Mouse (Mus musculus) heart, adult 9 months (tissue): Measurements from ENCODE around the gene Defa26.
"Not testable (repeated sequence)": the region's sequence is repeated elsewhere in the genome, so short reads cannot be mapped to it uniquely, and the experiment has no call there.

Experiments
- DNase-seq, 2 experiments: peaks; one replicate each; pipeline ENCODE4 v3.0.0; 2022; ENCODE audit warnings: low spot score in 2 of 2

The Defa26 gene

DNA sequence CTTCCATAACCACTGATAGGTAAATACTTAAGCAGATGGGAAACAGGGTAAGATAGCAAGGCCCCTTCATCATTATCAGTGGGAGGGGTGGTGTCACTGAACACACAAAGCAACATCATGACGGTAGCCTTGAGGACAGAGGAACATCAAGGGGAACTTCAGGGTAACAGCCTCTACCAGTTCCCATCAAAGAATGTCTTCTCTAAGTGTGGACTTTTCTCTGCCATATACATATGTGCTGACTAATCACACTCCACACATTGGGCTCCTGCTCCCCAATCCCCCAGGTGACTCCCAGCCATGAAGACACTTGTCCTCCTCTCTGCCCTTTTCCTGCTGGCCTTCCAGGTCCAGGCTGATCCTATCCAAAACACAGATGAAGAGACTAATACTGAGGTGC lies at the start of gene Defa26:
TSS of gene Defa26 (plus strand) at position 301 of the 400 bp plus-strand sequence.
- not testable (repeated sequence) for DNase-seq

DNA sequence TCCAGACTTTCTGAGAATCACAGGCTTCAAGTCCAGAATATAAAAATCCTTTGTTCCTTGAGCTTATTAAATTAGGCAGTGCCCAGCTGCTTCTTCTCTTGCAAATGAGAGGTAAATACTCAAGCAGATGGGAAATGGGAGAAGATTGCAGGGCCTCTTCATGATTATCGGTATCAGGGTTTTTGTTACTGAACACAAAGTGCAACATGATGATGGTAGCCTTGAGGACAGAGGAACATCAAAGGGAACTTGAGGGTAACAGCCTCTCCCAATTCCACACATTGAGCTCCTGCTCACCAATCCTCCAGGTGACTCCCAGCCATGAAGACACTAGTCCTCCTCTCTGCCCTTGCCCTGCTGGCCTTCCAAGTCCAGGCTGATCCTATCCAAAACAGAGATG lies 35.3 kb upstream of the Defa26 start, which contains the start of gene Defa28:
TSS of gene Defa28 (plus strand) at position 301 of the 400 bp plus-strand sequence.
- DNase-seq: not testable (repeated sequence)

DNA sequence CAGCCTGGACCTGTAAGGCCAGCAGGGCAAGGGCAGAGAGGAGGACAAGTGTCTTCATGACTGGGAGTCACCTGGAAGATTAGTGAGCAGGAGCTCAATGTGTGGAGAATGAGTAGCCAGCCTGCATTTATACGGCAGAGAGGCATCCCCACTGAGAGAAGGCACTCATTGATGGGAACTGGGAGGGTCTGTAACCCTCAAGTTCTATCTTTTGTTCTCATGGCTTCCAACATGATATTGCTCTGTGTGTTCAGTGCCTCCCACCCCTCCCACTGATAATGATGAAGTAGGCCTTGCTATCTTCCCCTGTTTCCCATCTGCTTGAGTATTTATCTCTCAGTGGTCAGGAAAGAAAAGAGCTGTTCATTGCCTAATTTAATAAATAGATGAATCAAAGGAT lies 23.6 kb upstream of the Defa26 start, which contains the start of gene Gm7861:
TSS of gene Gm7861 (minus strand) at position 101 of the 400 bp plus-strand sequence.
- not testable (repeated sequence) for DNase-seq

DNA sequence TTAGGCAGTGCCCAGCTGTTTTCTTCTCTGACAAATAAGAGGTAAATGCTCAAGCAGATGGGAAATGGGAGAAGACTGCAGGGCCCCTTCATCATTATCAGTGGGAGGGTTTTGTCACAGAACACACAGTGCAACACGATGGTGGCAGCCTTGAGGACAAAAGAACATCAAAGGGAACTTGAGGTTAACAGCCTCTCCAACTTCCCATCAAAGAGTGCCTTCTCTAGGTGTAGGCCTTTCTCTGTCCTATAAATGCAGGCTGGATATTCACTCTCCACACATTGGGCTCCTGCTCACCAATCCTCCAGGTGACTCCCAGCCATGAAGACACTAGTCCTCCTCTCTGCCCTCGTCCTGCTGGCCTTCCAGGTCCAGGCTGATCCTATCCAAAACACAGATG lies 37.5 kb downstream of the Defa26 start, which contains the start of gene Defa17:
TSS of gene Defa17 (plus strand) at position 301 of the 400 bp plus-strand sequence.
- DNase-seq: not testable (repeated sequence)

DNA sequence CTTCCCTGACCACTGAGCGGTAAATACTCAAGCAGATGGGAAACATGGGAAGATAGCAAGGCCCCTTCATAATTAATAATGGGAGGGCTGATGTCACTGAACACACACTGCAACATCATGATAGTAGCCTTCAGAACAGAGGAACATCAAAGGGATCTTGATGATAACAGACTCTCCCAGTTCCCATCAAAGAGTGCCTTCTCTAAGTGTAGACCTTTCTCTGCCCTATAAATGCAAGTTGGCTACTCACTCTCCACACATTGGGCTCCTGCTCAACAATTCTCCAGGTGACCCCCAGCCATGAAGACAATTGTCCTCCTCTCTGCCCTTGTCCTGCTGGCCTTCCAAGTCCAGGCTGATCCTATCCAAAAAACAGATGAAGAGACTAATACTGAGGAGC lies 47.5 kb downstream of the Defa26 start, which contains the start of gene Defa34:
TSS of gene Defa34 (plus strand) at position 301 of the 400 bp plus-strand sequence.
- not testable (repeated sequence) for DNase-seq
